Mouse (Mus musculus) thymus, postnatal 36 days (tissue): ENCODE measurements at regions not wholly inside any gene's neighbourhood (a gene's known extent, or its start where the extent isn't known, plus 50 kb on each side); places are given as distances from the start of the nearest gene placed in this dataset.
A peak's percentile ranks its signal among the peaks of the same experiment; 100 is the strongest.
"Not testable (repeated sequence)": the region's sequence is repeated elsewhere in the genome, so short reads cannot be mapped to it uniquely, and the experiment has no call there.

Source experiments
- DNase-seq, 2 experiments: peaks; one replicate each; pipeline ENCODE4 v3.0.0; 2022; ENCODE audit warnings: mixed read lengths in 2 of 2

DNA sequence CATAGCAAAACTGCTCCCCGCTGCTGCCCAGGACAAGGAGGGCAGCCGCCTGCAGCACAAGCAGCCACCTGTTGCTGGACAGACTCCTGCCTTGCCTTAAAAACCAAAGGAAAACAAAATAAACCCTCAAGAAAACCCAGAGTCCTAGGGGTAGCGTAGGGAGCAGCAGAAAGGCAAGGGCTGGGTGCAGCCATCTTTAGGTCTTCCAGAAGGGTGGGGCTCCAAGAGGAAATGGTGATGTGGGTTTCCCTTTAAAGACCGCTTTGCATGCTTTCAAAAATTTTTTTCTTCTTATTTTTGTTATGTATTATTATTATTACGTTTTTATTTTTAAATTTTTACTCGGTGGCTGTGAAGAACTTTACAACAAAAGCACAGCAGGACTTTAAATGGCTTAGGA lies 300.1 kb downstream of the Vrk1 start:
- DNase-seq, result peak; percentile 33 to 40

DNA sequence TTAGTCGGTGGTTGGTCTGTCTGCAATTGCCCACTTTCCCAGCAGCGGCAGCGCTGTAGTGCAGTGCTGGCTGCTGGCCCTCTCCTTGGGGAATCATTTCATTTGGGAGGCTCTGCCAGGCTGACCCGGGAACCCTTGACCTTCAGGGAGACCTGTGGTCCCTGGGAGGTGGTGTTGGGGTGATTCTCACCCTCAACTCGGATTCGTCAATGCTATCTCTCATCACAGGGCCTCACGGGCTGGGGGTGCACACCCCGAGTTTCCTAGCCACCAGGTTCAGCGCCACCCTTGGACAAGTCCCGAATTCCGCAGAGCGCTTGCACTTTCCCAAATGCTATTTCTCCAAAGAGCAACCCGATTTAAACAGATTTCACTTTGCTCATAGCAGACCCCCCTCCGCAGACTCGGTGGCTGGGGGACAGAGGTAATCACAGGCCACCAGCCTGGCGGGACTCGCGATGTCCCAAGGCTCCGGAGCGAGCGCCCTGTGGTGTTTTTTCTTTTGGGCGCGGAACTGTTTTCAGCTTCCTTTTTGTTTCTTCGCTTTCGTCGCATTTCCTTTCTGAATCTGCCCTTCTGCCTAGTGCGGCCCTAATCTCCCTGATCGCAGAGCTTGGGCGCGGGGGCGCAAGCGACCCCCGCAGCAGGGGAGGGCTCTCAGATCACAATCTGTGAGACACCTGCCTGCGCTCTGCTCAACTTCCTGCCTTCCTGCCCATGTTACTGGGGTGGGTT lies 300.7 kb downstream of the Vrk1 start:
- peak; percentile 84 to 92 for DNase-seq

DNA sequence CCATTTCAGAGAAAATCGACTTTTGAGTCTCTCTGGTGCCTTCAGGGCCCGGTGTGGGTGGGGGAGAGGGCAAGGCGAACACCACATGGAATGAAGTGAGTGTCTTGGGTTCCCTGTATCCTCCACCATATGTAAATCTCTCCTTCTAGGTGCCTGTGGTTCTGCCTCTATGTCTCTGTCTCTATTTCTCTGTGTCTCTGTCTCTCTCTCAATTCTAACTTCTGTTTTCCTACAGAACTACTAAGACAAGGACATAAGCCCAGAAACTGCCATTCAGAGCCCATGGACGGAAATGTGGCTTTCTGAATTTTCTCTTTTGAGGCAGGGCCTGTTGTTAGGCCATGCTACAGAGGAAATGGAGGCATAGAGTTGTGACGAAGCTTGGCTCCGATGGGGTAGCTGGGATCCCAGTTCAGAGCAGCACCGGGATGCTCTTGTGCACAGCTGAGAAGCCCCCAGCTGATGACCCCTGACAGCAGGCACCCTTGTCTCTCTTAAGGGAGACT lies 301.3 kb downstream of the Vrk1 start:
- peak in 1 of 2 experiments; percentile 44 for DNase-seq

DNA sequence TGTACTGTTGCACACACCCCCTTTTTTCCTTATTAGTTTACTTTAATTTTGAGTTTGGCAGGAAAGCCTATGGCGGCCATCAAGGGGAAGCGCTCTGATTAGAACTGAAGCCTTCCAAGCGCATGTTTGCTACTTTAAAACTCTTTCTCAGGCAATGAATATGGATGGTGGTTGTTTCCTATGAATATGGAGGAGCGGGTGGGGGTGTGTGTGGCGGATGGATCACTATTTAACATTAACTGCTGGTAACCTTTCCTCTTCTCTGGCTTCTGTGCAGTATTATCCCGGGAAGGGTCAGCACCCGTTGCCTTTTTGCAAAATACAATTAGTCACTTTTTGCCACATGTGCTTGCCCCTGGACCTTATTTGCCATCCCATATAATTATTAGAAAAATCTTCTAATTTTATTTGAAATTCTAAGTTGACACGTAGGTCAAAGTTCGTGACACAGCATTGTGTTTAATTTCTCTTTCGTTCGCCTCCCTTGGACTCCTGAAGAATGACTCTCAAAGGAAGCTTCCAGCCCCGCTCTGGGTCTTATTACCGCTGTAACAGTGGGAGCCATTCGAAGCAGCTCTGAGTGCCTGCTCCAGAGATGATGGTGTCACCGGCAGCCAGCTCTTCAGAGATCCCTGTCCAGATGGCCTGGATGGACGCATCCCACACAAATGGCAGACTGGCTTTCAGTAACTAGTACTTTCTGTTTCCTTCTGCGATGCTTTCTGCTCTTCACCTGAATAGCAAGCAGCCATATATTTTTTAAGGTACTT lies 302.0 kb downstream of the Vrk1 start:
- DNase-seq, result no peak

DNA sequence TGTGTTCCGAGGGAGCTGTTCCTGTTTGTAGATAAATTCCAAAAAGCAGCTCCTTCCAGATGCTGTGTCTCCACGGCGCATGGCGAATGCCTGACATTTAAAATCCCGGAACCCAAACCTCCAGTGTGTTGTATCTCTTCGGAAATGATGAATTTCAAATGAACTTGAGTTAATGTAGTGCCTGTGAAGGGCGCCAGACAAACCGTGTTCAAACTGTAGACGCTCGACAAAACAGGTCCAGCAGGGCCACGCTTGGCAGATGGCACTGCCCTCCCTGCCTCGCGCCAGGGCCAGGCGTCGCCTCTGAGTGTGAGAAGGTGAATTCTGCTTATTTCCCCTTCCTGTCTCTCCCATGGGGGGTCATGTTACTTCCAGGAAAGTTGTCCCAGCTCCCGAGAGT lies 307.7 kb downstream of the Vrk1 start:
- no peak for DNase-seq

DNA sequence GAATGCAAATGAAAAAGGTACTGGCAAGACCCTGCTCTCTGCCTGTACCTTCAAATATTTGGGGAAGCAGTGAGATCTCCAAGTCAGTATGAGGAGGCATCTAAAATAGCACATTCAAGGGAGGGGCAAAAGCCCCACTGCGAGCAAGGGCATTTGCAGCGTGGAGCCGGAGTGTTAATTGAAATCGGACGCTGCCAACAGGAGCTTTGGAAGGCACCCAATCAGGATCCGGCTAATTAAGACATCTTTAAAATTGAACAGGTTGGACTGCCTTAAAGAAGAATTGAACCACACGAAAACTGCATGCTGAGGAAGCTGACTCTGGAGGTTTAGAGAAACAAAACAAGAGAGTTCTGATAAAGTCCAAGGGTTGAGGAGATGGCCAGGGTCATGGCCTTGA lies 311.5 kb downstream of the Vrk1 start:
- DNase-seq, result no peak

DNA sequence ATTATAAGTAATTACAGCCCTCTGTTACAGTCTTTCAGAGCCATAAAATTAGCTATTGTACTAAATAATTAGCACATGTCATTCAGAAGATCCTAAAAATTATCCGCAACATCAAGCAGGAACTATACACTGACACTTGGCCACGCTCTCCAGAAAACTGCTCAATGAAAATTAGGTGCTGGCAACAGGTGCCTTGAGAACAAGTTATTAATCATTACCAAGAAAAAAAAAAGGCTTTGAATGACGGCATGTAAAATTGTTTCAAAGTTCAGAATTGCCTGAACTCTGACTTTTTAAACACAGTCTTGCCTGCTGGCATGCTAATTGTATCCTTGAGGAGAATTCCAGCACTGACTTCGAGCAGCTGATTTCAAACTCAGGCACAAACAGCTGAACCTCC lies 316.6 kb downstream of the Vrk1 start:
- DNase-seq, result no peak

DNA sequence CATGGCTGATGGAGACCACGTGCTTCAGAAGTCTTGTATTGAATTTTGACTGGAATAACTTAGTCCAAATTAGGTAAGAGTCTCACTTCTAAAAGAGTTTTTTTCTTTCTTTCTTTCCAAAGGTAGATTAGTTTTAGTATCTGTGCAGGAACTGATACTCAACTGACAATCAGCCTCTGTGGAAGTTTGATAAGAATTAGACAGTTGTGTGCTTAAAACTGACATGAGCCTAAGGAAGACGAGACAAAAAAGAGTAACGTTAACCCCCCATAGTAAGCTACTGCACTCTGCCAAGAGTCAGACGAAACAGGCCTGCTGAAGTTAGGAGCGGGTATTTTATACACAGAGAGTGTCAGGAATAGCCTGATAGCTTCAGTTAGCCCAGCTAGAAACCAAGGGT lies 317.3 kb downstream of the Vrk1 start:
- no peak for DNase-seq

DNA sequence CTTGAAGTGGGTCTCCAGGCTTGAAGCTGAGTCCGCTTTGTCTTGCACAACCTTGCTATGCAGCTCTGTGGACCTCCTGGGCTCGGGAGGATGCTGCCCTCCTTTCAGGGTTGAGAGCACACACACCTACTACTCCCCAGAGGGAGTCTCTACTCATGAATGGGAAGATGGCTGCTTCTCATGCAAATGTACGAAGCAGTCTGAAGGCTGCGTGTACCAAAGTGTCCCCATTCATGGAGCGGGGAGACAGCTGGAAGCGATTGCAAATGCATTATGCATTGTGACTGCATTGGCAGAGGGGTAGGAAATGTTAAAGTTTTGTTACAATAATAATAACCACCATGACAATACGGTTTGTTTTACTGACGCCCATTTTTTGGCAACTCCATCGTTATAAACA lies 347.8 kb downstream of the Vrk1 start:
- DNase-seq, result no peak

DNA sequence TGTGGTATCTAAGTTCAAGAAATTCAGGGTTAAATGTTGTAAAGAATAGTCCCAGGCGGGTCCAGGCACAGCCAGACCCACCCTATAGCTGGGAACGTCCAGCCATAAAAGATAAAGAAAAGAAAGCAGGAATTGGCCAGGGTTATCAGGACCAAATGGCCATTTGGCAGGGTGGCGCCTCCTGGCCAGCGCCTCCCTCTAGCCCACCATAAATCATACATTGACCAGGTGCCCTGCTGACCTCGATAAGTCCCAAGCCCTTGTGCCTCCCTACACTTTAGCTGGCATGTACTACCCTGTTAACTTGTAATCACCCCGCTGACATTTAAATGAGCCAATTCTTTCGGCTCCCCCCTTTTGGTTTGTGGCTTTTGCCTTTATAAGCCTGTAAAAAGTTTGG lies 351.6 kb downstream of the Vrk1 start:
- not testable (repeated sequence) for DNase-seq

DNA sequence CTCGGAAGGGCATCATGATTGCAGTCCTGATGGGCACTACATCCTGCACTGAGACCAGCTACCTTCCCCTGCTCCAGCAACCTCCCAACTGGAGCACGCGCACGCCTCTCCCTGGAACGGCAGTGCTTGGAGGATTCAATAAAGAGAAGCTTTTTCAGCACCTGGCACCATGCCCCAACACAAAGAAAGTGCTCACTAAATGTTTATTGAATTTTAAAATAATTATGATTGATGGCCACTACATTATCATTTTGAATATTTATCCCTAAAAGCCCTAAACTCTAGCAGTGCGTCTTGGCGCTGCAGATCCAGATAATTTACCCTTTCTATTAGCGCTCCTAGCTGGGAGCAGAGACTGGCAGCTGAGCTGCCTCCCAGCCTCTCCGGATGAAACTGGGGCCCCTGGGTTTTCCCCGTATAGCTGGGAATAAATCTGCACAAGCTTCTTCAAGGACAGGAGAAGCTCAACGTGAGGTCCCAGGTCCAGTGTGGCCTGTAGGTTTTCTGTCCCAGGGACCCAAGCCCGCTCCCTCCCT lies 364.9 kb downstream of the Vrk1 start:
- no peak for DNase-seq

DNA sequence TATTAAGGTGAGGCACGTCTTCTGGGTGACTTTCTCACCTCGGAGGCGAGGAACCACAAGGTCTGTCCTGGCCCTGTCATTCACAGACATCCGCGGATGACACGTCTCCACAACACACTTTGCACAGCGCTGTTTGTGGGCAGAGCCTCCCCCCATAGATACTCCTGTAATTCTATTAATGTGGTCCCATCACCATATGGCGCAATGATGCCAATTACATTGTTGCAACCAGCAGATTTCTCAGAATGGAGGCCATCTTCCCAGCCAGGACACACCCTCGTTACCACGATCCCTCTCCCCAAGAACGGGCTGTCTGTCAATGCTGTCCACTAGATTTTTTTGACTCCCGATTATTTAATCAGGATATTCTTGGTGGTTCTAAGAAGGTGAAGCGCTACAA lies 365.9 kb downstream of the Vrk1 start:
- DNase-seq, result no peak

DNA sequence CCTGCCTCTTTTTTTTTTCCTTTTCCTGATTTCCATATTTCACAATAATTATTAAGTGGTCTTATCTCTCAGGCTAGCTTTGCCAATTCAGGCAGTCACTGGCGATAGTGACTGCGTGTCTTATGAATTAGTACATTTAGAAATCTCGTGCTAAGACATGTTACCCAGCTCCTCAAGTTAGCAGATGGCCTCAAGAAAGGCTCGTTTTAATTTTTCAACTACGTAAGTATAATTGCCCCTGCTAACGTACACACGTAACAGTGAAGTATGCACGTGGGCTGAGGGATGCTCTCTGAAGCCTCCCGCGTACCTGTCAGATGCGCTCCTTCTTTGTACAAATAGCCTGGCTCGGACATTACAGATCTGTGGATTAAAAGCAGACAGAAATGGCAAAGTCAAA lies 366.8 kb downstream of the Vrk1 start:
- DNase-seq, result no peak

DNA sequence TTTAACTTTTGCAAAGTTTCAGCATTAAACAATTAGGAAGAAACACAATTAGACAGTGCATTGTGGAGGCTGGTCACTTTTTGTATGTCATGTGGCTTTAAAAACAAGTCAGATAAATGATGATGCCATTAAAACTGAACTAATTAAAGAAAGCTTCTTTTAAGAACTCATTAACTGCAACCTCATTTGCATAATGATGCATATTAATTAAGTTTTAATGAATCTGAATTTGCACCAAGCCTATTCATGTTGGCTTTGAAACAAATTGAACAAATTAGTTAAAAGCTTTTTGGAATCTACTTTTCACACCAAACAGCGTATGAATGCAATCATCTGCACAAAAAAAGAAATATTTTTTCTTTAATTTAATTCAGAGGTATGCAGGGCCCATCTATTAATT lies 367.3 kb downstream of the Vrk1 start:
- DNase-seq, result no peak

DNA sequence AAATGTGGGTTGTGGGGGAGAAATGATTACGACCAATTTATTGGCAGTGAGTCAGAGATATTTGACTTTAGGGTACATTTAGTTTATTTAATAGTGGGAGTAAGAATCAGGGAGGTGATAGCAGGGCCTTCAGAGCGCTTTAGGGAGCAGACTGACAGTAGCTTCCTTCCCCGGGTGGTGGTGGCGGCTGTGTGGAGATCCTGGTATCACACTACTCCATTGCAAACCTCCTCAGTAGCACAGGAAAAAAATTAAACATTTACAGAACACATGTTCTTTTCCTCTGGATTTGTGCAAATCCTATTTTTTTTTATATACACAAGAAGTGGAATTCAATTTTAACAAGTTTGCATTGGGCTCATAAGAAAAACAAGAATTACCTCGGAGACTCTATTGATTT lies 367.7 kb downstream of the Vrk1 start:
- DNase-seq, result no peak

DNA sequence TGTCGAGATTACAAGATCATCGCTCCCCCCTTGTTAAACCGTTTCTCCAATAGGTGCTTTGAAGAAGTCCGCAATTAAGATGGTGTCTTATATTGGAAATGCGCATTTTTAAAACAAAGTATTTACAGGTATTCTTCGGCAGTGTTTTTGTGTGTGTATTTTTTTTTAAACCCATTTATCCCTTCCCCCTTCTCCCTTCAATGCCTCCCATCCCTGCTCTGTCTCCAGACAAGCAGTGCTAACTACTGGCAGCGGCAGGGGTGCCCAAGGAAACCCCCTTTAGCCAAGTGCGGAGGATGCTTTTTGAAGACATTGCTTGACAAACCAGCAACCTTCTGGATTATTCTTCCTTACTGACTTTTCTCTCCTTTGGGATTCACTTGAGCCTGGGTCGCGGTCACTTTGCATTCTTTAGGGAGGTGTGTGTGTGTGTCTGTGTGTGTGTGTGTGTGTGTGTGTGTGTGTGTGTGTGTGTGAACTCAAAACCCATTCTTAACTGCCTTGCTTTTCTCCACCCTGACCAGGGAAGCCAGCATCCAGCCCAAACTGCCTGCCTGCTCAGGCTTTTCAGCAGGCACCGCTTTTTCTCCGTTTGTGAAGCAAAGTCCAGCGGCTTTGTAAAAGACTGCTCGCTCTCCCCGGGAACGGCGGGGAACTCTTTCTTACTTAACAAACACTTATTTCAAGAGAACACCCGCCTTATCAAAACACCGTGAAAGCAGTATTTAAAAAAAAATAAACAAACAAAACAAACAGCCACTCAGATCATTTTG lies 368.5 kb downstream of the Vrk1 start:
- DNase-seq, result no peak

DNA sequence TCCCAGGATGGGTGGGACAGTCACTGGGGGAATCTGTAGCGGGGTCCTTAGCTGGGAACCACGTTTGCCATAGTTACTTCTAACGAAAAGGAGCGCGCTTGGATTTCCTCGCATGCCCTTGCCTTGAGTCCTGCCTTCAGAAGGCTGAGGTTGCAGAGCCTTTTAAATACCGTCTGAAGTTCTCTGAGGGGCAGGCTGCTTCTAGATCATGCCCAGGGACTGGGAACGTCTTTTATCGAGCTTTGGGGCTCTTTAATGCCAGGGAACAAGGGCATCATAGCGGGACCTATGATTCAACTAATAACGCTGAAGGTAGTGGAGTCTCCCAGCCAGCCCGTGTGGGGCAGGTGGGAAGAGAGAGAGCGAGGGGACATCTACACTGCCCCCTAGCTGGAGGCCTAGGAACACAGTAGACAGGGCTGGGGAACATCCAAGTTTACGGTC lies 369.1 kb downstream of the Vrk1 start:
- DNase-seq, result peak; percentile 56 to 59

DNA sequence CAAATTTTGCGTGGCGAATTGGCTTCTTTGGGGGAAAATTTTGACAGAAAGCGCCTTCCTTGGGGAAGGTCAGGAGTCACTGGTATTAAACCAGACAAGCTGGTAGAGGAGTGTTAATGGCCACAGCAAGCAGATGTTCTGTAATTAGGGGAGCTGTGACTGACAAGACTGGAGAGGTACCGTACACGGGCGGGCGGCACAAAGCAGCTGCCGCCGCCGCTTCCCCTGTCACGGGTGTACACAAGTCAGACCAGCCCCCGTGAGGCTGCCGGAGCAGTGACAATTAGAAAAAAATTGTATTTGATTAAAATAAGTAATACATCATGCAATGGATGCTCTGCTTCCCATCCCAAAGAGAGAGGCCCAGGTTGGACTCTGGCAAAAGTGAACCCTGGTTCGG lies 369.8 kb downstream of the Vrk1 start:
- DNase-seq, result peak in 1 of 2 experiments; percentile 11

DNA sequence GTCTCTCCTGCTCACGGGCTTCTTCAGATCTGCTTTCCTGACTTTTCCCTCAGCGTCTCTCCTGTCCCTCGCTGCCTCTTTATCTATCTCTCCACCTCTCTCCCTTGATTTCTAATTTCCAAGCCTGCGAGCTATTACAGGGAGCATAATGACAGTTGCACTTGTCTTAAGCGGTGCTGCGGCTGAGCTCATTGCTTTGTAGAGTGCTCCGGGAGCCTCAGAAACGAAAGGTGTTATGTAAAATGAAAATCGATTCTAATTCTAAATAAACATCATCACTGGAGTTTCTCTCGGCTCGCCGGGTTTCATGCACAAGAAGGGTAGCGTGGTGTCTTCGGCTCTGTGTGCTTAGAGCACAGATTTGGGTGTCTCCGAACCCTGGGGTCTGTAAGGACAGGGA lies 371.8 kb downstream of the Vrk1 start:
- no peak for DNase-seq

DNA sequence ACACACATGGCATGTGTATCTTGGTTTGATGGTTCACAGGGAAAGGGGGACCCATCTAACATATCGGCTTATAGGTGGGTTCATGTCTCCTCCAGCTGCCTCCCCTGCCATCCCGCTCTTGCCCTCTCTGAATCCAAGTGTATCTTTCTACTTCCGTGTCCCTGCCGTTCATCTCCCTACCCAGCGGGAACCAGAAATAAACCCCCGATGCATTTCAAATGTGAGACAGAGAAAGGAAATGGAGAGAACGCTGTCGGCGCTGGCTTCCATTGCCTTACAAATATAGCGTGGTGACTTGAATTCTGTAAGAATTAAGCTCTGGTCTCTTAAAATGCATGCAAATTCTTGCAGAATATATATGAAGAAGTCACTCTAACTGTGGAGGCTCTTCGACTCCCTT lies 379.2 kb downstream of the Vrk1 start:
- no peak for DNase-seq

DNA sequence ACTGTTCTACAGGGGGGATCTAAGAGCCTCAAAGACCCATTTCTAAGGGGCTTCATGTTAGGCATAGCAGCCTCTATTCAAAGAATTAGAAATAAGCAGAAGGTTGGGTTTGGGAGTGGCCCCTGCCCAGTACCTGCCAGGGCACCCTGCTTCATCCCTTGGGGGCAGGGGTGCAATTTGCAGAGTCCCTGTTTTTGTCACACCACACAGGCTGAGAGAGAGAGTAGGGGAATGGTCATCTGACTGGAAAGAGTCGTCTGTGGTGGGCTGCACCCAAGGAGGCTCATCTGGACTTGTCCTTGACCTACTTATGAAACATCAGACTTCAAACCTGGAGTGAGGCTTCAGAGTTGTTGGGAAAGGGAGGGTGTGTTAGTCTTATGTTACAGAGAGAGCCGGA lies 382.3 kb downstream of the Vrk1 start:
- DNase-seq, result no peak

DNA sequence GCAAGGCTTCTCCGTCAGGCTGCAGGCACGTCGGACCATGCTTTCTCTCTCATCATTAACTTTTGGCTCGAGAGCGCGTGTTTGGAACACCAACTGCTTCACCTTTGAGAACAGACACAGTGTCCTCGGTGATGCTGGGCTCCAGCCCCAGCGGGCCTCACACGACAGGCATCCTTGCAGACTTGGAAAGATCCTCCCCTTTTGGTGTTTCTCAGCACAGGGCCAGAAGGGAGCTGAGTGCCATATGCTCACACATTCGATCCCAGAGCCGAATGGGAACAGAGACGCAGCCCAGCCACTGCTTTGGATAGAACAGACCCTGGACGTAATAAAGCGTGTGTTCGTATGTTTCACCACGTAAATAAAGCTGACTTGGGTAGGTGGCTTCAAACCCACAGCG lies 389.1 kb downstream of the Vrk1 start:
- DNase-seq, result no peak

DNA sequence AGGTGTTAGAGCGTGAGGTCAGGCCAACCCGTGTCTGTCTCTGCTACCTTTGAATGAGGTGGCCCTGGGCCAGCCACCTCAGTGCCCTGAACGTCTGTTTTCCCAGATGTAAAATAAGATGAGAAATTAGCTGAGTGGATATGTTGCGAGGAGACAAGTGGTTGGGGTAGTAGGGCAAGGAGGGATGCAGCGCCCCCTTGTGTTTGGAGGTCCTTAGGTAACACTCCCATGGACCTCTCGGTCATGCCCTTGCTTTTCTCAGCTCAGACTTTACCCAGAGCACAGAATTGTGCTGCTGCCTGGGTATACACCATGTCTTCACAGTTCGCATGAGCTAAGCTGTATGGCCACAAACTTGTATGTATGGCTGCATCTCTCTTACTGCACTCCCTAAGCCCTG lies 401.0 kb downstream of the Vrk1 start:
- DNase-seq, result peak; percentile 23 to 32
